Mouse (Mus musculus): ENCODE measurements around the gene Minos1. TPM values are rescaled to one million over a fixed set of nuclear protein-coding genes. Genes with fewer than 3 reads are reported as not detected.

The Minos1 gene
- polyA plus RNA-seq, 1 experiment from 2014 or later = 658 TPM

DNA sequence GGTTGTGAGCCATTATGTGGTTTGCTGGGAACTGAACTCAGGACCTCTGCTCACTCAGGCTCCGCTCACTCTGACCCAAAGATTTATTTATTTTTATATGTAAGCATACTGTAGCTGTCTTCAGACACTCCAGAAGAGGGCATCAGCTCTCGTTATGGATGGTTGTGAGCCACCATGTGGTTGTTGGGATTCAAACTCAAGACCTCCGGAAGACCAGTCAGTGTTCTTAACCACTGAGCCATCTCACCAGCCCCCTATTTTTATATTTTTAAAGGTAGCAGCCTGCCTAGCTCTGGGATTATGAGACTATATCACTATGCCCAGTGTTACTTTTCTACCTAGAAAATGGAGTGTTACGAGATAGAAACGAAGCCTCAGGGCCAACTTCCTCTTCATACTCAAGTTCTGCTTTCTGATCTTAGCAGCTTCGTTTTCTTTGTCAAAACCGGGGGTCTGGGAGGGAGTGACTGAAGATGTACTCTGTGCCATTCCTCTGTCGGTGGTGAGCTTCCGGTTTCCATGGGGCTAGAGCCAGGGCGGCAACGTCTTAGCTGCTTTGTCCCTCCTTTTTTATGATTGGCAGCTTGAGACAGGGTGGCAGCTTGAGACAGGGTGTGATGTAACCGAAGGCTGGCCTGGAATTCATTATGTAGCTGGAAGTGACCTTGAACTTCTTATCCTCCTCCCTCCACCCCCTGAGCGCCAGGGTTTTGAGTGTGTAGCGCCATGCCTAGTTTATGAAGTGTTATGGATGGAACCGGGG is 38.3 kb upstream of the Minos1 start:
- Histone ChIP-seq H3K4me3 (ENCODE audit: low read length) (no peak overlapping the region), H3K9me3 (ENCODE audit: control insufficient read depth, low read length) (no peaks in the 10 kb centered on the region), H3K36me3 (ENCODE audit: control insufficient read depth, insufficient read depth, low read length) (no peaks in the 10 kb centered on the region), H3K27ac (ENCODE audit: low read length) (no peak overlapping the region), H3K4me1 (ENCODE audit: control insufficient read depth, insufficient read depth, low read length) (no peaks in the 10 kb centered on the region; the same call in 1 of the 2 replicates), H3K9ac (ENCODE audit: low read depth, low read length) (no peak overlapping the region), H3K4me2 (ENCODE audit: low read depth, low read length) (no peak overlapping the region), H3K27me3 (replicated peaks; ENCODE audit: control insufficient read depth, insufficient read depth, low read length) (no peaks in the 10 kb centered on the region)
- no peak for ATAC-seq
- WGBS = 71% methylated on average over 15 of the region's 15 CpGs

DNA sequence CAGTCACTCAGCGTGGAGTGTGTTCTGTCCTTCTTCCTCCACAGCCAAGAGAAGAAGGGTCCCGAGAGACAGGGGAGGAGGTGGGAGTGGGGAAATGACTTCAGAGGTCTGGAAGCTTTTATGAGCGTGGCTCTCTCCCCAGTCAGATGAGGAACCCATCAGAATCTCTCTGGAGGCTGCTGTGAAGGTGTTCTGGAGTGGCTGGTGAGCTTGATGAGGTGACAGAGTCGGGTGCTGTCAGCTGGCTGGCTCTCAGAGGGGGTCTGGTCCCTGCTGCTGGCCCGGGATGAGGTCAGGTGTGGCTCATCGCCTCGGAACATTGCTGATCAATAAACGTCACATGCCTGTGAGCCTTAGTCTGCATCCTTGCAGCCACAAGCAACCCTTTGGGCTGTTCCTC is 36.2 kb upstream of the Minos1 start:
- Histone ChIP-seq H3K9me3 (ENCODE audit: control insufficient read depth, low read length) (no peaks in the 10 kb centered on the region), H3K4me1 (ENCODE audit: control insufficient read depth, insufficient read depth, low read length) (no peaks in the 10 kb centered on the region; the same call in 1 of the 2 replicates), H3K27me3 (replicated peaks; ENCODE audit: control insufficient read depth, insufficient read depth, low read length) (no peaks in the 10 kb centered on the region), H3K4me2 (ENCODE audit: low read depth, low read length) (no peak overlapping the region), H3K9ac (ENCODE audit: low read depth, low read length) (no peak overlapping the region), H3K4me3 (ENCODE audit: low read length) (no peak overlapping the region), H3K27ac (ENCODE audit: low read length) (no peak overlapping the region), H3K36me3 (ENCODE audit: control insufficient read depth, insufficient read depth, low read length) (no peaks in the 10 kb centered on the region)
- ATAC-seq = no peak
- 60% methylated on average over 8 of the region's 8 CpGs for WGBS

DNA sequence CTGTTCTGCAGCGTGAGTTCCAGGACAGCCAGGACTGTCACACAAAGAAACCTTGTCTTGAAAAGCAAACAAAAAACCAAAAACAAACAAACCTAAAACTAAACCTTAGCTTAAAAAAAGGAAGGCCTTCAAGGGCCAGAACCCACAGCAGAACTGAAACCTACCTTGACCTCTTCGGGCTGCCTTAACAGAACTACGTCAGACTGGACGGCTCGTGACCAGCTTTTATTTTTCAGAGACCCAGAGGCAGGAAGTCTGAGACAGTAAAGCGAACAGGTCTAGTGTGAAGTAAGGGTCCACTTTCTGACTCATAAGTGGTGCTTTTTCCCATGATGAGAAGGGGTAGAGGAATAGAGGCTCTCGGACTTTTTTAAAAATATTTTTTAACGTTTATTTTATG is 35.3 kb upstream of the Minos1 start:
- Histone ChIP-seq H3K9me3 (ENCODE audit: control insufficient read depth, low read length) (no peaks in the 10 kb centered on the region), H3K4me2 (ENCODE audit: low read depth, low read length) (no peak overlapping the region), H3K36me3 (ENCODE audit: control insufficient read depth, insufficient read depth, low read length) (no peaks in the 10 kb centered on the region), H3K27ac (ENCODE audit: low read length) (no peak overlapping the region), H3K9ac (ENCODE audit: low read depth, low read length) (no peak overlapping the region), H3K4me1 (ENCODE audit: control insufficient read depth, insufficient read depth, low read length) (no peaks in the 10 kb centered on the region; the same call in 1 of the 2 replicates), H3K27me3 (replicated peaks; ENCODE audit: control insufficient read depth, insufficient read depth, low read length) (no peaks in the 10 kb centered on the region), H3K4me3 (ENCODE audit: low read length) (no peak overlapping the region)
- ATAC-seq = no peak
- WGBS = 77% methylated on average over 8 of the region's 8 CpGs

DNA sequence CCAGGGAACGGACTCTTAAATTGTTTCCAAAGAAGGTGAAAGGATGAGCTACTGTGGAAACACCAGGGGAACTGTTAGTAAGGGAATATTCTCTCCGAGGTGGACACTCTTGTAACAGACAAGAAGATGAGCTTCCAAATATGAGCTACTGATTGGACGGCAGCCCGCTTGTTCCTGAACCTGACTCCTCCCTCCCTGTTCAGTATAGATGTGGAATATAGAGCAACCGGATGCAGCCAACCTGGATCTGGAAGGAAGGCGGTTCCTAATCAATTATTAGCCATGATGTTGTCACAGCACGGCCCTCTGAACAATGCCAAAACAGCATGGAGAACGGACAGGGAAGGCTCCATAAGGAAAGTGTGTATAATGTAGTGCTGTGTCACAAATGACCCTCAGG is 34.3 kb upstream of the Minos1 start:
- Histone ChIP-seq H3K4me1 (ENCODE audit: control insufficient read depth, insufficient read depth, low read length) (no peaks in the 10 kb centered on the region), H3K27me3 (replicated peaks; ENCODE audit: control insufficient read depth, insufficient read depth, low read length) (no peaks in the 10 kb centered on the region), H3K9me3 (ENCODE audit: control insufficient read depth, low read length) (no peaks in the 10 kb centered on the region), H3K27ac (ENCODE audit: low read length) (no peak overlapping the region), H3K4me2 (ENCODE audit: low read depth, low read length) (no peak overlapping the region), H3K4me3 (ENCODE audit: low read length) (no peak overlapping the region), H3K36me3 (ENCODE audit: control insufficient read depth, insufficient read depth, low read length) (no peaks in the 10 kb centered on the region), H3K9ac (ENCODE audit: low read depth, low read length) (no peak overlapping the region)
- 69% methylated on average over 8 of the region's 8 CpGs for WGBS
- ATAC-seq = no peak

DNA sequence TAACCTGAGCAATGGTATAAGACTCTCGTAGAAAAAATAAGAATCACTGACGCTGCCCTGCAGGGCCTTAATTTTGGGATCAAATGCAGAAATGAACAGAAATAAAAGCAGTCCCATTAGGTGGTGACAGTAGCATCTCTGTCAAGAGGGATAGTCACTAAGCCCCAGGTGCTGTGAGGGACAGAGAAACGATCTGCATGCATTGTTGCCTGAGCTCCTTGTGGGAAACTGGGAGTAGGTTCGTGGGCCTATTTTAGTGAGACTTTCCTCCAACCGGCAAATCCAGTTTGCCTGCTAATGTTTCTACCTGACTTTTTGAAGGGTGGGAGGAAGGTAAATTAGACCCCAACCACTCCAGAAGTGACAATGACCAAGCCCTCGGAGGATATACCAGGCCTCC is 33.2 kb upstream of the Minos1 start:
- H3K9me3 ChIP-seq (ENCODE audit: control insufficient read depth, low read length) = no peaks in the 10 kb centered on the region
- no peaks in the 10 kb centered on the region for H3K4me1 ChIP-seq (ENCODE audit: control insufficient read depth, insufficient read depth, low read length)
- no peak overlapping the region for H3K9ac ChIP-seq (ENCODE audit: low read depth, low read length)
- H3K27ac ChIP-seq (ENCODE audit: low read length) = no peak overlapping the region
- no peak for ATAC-seq
- H3K27me3 ChIP-seq (replicated peaks; ENCODE audit: control insufficient read depth, insufficient read depth, low read length) = no peaks in the 10 kb centered on the region
- no peak overlapping the region for H3K4me2 ChIP-seq (ENCODE audit: low read depth, low read length)
- H3K4me3 ChIP-seq (ENCODE audit: low read length) = no peak overlapping the region
- no peaks in the 10 kb centered on the region for H3K36me3 ChIP-seq (ENCODE audit: control insufficient read depth, insufficient read depth, low read length)
- WGBS = 89% methylated on average over 6 of the region's 6 CpGs

DNA sequence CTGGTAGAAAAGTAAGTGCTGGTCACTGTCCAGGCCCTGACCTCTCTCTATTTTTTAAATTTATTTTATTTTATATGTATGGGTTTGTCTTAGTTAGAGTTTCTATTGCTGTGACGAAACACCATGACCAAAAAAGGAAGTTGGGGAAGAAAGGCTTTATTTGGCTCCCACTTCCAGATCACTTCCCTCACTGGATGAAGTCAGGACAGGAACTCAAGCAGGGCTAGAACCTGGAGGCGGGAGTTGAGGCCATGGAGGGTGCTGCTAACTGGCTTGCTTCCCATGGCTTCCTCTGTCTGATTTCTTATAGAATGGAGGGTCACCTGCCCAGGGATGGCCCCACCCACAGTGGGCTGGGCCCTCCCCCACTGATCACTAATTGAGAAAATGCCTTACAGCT is 30.2 kb upstream of the Minos1 start:
- no peaks in the 10 kb centered on the region for H3K27me3 ChIP-seq (replicated peaks; ENCODE audit: control insufficient read depth, insufficient read depth, low read length)
- ATAC-seq = no peak
- no peak overlapping the region for H3K27ac ChIP-seq (ENCODE audit: low read length)
- 80% methylated on average over 2 of the region's 2 CpGs for WGBS
- H3K9me3 ChIP-seq (ENCODE audit: control insufficient read depth, low read length) = no peaks in the 10 kb centered on the region
- no peak overlapping the region for H3K4me3 ChIP-seq (ENCODE audit: low read length)
- no peaks in the 10 kb centered on the region for H3K4me1 ChIP-seq (ENCODE audit: control insufficient read depth, insufficient read depth, low read length)
- H3K9ac ChIP-seq (ENCODE audit: low read depth, low read length) = no peak overlapping the region
- H3K36me3 ChIP-seq (ENCODE audit: control insufficient read depth, insufficient read depth, low read length) = no peaks in the 10 kb centered on the region
- H3K4me2 ChIP-seq (ENCODE audit: low read depth, low read length) = no peak overlapping the region

DNA sequence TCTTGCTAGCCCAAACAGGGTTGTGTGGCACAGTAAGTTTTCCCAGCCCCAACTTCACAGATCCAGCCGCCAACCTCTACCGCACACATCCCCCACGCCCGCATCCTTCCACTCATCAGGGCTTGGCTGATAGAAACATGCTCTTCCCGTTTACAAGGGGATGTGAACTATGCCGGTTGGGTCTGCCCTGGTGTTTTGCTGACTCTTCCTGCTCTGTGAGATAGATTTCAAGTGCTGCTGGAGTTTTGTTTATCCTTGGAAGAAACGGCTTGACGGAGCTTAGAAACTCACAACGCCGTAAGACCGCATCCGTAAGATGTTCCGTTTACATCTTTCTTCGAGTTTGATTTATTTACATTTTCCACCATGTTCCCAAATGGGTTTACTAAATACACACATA is 27.4 kb upstream of the Minos1 start:
- Histone ChIP-seq H3K9ac (ENCODE audit: low read depth, low read length) (no peak overlapping the region), H3K4me1 (ENCODE audit: control insufficient read depth, insufficient read depth, low read length) (no peaks in the 10 kb centered on the region; the same call in 1 of the 2 replicates), H3K4me3 (ENCODE audit: low read length) (no peak overlapping the region), H3K4me2 (ENCODE audit: low read depth, low read length) (no peak overlapping the region), H3K9me3 (ENCODE audit: control insufficient read depth, low read length) (no peaks in the 10 kb centered on the region), H3K27ac (ENCODE audit: low read length) (no peak overlapping the region), H3K27me3 (replicated peaks; ENCODE audit: control insufficient read depth, insufficient read depth, low read length) (no peaks in the 10 kb centered on the region), H3K36me3 (ENCODE audit: control insufficient read depth, insufficient read depth, low read length) (no peaks in the 10 kb centered on the region)
- no peak for ATAC-seq
- 48% methylated on average over 14 of the region's 14 CpGs for WGBS

DNA sequence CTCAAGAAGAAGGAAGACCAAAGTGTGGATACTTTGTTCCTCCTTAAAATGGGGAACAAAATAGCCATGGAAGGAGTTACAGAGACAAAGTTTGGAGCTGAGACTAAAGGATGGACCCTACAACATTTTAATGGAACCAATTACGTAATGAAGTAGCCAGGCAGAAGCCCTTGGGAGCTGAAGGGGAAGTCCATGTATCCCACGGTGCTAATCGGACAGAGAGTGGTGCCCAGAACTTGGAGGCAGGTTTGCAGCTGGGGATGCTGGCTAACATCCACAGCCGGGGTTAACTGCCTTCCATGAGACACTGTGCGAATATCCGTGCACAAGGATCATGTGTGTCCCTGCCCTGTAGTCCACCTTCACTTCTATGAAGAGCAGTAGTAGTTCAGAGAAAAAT is 25.6 kb upstream of the Minos1 start:
- Histone ChIP-seq H3K36me3 (ENCODE audit: control insufficient read depth, insufficient read depth, low read length) (no peaks in the 10 kb centered on the region), H3K9ac (ENCODE audit: low read depth, low read length) (no peak overlapping the region), H3K4me2 (ENCODE audit: low read depth, low read length) (no peak overlapping the region), H3K27me3 (replicated peaks; ENCODE audit: control insufficient read depth, insufficient read depth, low read length) (no peaks in the 10 kb centered on the region), H3K4me3 (ENCODE audit: low read length) (no peak overlapping the region), H3K9me3 (ENCODE audit: control insufficient read depth, low read length) (no peaks in the 10 kb centered on the region), H3K4me1 (ENCODE audit: control insufficient read depth, insufficient read depth, low read length) (no peaks in the 10 kb centered on the region; the same call in 1 of the 2 replicates), H3K27ac (ENCODE audit: low read length) (no peak overlapping the region)
- 90% methylated on average over 6 of the region's 6 CpGs for WGBS
- ATAC-seq = no peak

DNA sequence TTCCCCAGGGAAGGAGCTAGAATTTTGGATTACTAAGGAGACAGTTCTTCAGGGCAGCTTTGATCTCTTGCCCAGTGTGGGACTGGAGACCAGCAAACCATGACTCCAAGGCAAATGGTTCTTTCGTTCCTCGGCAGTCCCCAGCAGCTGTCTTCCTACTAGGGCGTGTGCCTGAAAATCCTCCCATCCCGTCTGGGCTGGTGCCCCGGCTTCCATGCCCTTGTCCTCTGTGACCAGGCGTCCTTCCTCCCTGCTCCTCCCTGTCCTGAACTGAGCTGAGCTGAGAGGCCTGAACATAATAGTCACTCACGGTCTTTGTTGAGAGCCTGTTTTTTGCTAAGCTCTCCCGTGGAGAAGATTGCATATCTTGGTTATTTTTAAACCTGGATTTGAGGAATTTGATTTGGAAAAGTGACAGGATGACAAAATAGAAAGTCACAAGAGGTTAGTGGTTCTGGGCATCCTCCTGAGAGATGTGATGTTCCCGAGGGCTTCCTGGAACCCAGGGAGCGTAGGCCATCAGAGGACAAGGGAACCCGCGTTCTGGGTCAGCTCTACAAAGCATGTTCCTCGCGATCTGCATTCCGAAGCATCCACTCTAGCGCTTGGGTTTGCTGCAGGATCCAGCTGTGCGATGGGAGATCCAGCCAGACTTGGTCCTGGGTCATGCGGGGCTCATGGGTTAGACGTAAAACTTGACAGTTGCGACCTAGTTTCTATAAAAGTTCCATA is 23.8 kb upstream of the Minos1 start:
- Histone ChIP-seq H3K9ac (ENCODE audit: low read depth, low read length) (no peak overlapping the region), H3K27ac (ENCODE audit: low read length) (no peak overlapping the region), H3K4me1 (ENCODE audit: control insufficient read depth, insufficient read depth, low read length) (no peaks in the 10 kb centered on the region; the same call in 1 of the 2 replicates), H3K36me3 (ENCODE audit: control insufficient read depth, insufficient read depth, low read length) (no peaks in the 10 kb centered on the region), H3K9me3 (ENCODE audit: control insufficient read depth, low read length) (0 out of 2 replicates have a peak, but pooled peaks cover 2% of the 10 kb centered on the region), H3K4me3 (ENCODE audit: low read length) (no peak overlapping the region), H3K27me3 (replicated peaks; ENCODE audit: control insufficient read depth, insufficient read depth, low read length) (no peaks in the 10 kb centered on the region), H3K4me2 (ENCODE audit: low read depth, low read length) (no peak overlapping the region)
- 74% methylated on average over 20 of the region's 20 CpGs for WGBS
- no peak for ATAC-seq

All from intestine, embryonic 16.5 days (tissue).